Mouse (Mus musculus) skeletal muscle tissue, adult 2 months (tissue): Measurements from ENCODE around the gene Agxt2.

Experiments
- DNase-seq: peaks from one replicate; pipeline ENCODE4 v3.0.0-alpha.2; 2012; ENCODE audit warnings: low read depth, low spot score

The Agxt2 gene

DNA sequence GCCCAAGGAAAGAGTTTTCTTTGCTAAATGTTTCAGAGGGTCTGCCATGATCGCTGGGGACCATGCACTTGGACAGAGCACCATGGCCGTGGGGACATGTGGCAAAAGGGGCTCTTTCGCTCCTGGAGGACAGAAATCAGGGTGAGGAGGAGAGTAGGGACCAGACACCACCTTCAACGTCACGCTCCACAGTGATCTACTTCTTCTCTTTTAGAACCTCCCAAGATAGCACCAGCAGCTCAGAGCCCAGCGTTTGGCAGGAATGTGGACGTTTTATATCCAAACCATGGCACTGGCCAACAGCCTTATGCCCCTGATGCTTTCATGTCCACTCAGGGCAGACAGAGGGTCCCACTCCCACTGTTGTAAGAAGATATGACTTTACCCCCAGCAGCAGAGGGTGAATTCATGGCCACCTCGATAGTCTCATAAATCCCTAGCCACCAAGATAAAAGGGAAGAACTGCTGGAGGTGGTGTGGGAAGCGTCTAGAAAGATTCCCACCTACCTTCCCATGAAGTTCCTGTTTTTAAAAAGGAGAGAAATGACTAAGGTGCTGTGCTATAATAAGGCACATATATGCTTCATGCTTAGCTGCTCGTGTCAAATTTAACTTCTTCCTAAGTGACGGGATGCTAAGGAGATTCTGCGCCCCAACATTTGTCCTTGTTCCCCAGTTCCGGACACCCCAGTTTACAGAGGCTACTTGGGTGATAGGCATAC, 68.4 kb downstream of the Agxt2 start:
- no peak for DNase-seq

DNA sequence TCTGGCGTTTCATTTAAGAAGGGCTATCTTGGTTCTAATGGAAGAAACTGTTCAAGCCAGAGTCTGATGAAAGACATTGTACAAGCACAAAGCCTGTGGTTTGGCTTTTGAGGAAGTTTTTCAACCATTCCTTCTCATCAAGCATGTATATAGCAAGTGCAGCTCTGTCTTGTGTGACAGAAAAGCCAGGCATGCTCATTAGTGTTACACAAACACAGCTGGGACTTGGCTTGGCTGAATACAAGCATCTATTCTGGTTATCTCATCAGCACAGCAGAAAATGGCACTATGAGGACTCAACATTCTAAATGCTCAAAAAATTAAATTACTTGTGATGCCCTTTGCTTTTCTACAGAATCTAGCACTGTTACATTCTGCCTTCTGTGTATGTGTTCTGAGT, 78.6 kb downstream of the Agxt2 start:
- DNase-seq, result no peak

DNA sequence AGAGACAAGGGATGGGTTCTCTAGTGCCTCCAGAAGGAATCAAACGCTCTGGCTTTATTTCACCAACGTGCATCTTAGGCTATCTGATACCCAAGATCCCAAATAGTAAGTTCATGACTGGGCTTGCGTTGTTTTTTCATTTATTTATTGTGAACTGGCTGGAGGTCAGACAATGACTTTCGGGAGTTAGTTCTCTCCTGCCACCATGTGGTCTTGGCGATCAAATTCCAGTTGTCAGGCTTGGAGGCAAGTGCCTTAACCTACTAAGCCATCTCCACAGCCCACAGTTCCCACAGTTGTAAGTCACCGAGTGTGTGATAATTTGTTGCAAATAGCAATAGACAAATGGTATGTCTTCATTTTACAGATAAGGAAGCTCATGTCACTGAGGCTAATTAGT, 81.6 kb downstream of the Agxt2 start:
- no peak for DNase-seq

DNA sequence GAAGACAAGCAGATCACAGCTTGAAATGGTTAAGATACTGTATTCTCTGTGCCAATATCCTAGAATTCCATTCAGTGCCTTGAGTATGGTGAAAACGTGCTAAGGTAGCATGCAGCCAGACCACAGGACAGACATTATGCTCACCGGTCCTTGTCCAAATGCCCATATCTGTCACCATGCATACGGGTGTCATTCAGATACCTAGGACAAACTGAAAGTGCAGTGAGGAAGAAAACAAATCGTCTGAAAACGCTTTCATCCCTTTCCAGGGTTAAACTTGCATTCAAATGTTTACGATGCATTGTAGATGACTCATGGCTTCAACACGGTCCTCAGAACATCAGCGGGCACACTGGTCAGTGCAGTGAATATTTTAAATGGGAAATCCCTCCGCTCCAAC, 83.2 kb downstream of the Agxt2 start:
- no peak for DNase-seq

DNA sequence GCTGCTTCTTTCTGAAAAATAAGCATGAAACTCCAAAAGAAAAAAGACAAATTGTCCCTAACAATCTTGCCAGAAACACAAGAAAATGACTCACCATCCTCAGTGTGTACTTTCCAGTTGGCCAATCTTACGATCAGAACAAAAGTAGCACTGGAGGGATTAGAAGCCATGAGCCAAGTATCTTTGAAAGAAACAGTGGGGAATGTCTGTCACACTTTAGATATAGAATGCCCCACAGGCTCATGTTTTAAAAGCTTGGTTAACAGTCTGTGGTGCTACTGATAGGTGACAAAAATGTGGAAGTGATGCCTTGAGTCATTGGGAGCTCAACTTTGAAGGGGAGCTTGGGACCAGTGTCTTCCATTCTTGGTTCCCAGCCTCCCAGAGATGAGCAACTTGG, 83.9 kb downstream of the Agxt2 start:
- peak; percentile 18 for DNase-seq

DNA sequence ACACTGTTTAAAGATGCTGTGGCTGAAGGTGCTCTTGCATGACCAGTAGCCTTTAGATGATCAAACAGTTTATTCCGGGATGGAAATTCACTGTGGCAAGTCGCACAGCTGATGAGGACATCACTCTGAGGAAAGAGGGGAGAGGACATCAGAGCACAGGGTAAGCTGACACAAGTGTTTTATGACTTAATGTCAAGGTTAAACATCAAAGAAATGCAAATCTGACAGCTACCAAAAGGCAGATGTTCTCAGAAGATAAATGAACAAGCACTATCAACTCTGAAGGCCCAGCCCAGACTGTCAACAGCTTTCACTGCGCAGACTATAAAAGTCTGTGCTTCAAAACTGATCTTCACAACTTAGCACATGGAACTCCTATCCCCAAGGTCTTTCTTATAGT, 88.8 kb downstream of the Agxt2 start:
- no peak for DNase-seq
